Mouse (Mus musculus) kidney, embryonic 14.5 days (tissue): ENCODE results near the gene Srf. TPM values are rescaled to one million over a fixed set of nuclear protein-coding genes. Genes with fewer than 3 reads are reported as not detected.
A peak's percentile ranks its signal among the peaks of the same experiment; 100 is the strongest.

Source experiments
- ATAC-seq: fragments of 200-750 bp; cut with Nextera tagmentation; 2 replicates; pipeline ENCODE4 v1.8.0; 2017; ENCODE audit warnings: moderate number of reproducible peaks, mild to moderate bottlenecking, moderate TSS enrichment, moderate library complexity; ENCODE audit not compliant: low FRiP score, low TSS enrichment
- H3K27ac ChIP-seq: fragments of 300-500 bp; sonication (generic); 2 replicates; pipeline ENCODE4 v1.5.1; 2014; ENCODE audit warnings: low read depth, mild to moderate bottlenecking, low read length, moderate library complexity, mixed read lengths
- H3K27me3 ChIP-seq: fragments of 300-500 bp; sonication (generic); 2 replicates; pipeline ENCODE4 v1.6.1; 2014; ENCODE audit warnings: mild to moderate bottlenecking, low read length; ENCODE audit not compliant: control insufficient read depth, insufficient read depth
- H3K36me3 ChIP-seq: fragments of 300-500 bp; sonication (generic); 2 replicates; pipeline ENCODE4 v1.6.1; 2014; ENCODE audit warnings: low read length, mixed read lengths; ENCODE audit not compliant: control insufficient read depth, insufficient read depth
- H3K4me1 ChIP-seq: fragments of 300-500 bp; sonication (generic); 2 replicates; pipeline ENCODE4 v1.6.1; 2014; ENCODE audit warnings: low read length, mixed read lengths; ENCODE audit not compliant: control insufficient read depth, insufficient read depth
- H3K4me2 ChIP-seq: fragments of 300-500 bp; sonication (generic); replicated peaks from 2 replicates; pipeline ENCODE4 v1.6.1; 2014; ENCODE audit warnings: low read depth, mild to moderate bottlenecking, low read length
- H3K4me3 ChIP-seq: fragments of 300-500 bp; sonication (generic); 2 replicates; pipeline ENCODE4 v1.5.1; 2014; ENCODE audit warnings: mild to moderate bottlenecking, low read length
- H3K9ac ChIP-seq: fragments of 300-500 bp; sonication (generic); 2 replicates; pipeline ENCODE4 v1.6.1; 2014; ENCODE audit warnings: low read depth, mild to moderate bottlenecking, low read length, moderate library complexity
- H3K9me3 ChIP-seq: fragments of 300-500 bp; sonication (generic); 2 replicates; pipeline ENCODE4 v1.6.1; 2016; ENCODE audit warnings: low read length; ENCODE audit not compliant: control insufficient read depth
- WGBS: fragments of 180-500 bp; shearing (Covaris S2); extraction: QIAGEN DNeasy Blood & Tissue Kit; methylation state at CpG from one replicate; pipeline ENCODE4 v1.1.7; 2014; 5-methylcytosine and 5-hydroxymethylcytosine counted together
- polyA plus RNA-seq: library from polyadenylated mRNA; unstranded; fragments of >200 nt; fragmentation: Nextera tagmentation; extraction: Ambion mirVana; gene quantifications from 2 replicates; pipeline ENCODE4 v1.2.1, GENCODE M21; 2014

The Srf gene
- polyA plus RNA-seq, 1 experiment from 2014 or later, result 10.3 TPM

- ATAC-seq, result 0 out of 2 replicates have a peak, but pooled peaks have one; percentile 34
- H3K4me2 ChIP-seq, result peak overlapping the region; percentile 15
- H3K4me3 ChIP-seq, result no peak overlapping the region
- 0 out of 2 replicates have a peak, but pooled peaks cover 5% of the 10 kb centered on the region for H3K27me3 ChIP-seq
- H3K9me3 ChIP-seq, result no peaks in the 10 kb centered on the region
- H3K27ac ChIP-seq, result no peak overlapping the region
- H3K4me1 ChIP-seq, result no peaks in the 10 kb centered on the region
- WGBS, result 47% methylated on average over 25 of the region's 25 CpGs
- H3K9ac ChIP-seq, result peak overlapping the region; percentile 18; the same call in 1 of the 2 replicates
- H3K36me3 ChIP-seq, result no peaks in the 10 kb centered on the region
Measured at GRCm38 (mm10) chr17:46520385-46520979, 35.5 kb downstream of the Srf start.

GRCm38 (mm10) chr17:46519971-46520370 lies 36.0 kb downstream of the Srf start:
- 0 out of 2 replicates have a peak, but pooled peaks cover 5% of the 10 kb centered on the region for H3K27me3 ChIP-seq

GRCm38 (mm10) chr17:46513329-46513728 lies 42.6 kb downstream of the Srf start:
- WGBS, result 71% methylated on average over 2 of the region's 2 CpGs
- H3K36me3 ChIP-seq, result no peaks in the 10 kb centered on the region
- H3K9me3 ChIP-seq, result no peaks in the 10 kb centered on the region
- H3K4me3 ChIP-seq, result no peak overlapping the region
- no peak overlapping the region for H3K9ac ChIP-seq
- H3K27me3 ChIP-seq, result no peaks in the 10 kb centered on the region
- no peak overlapping the region for H3K4me2 ChIP-seq
- H3K27ac ChIP-seq, result no peak overlapping the region
- no peaks in the 10 kb centered on the region for H3K4me1 ChIP-seq
- no peak for ATAC-seq

More at GRCm38 (mm10) chr17:46519971-46520370, 36.0 kb downstream of the Srf start:
- Histone ChIP-seq H3K4me2 (peak overlapping the region; percentile 15), H3K9me3 (no peaks in the 10 kb centered on the region), H3K4me3 (no peak overlapping the region), H3K27ac (no peak overlapping the region), H3K4me1 (no peaks in the 10 kb centered on the region), H3K36me3 (no peaks in the 10 kb centered on the region), H3K9ac (peak overlapping the region; percentile 18; the same call in 1 of the 2 replicates)
- 73% methylated on average over 10 of the region's 10 CpGs for WGBS
- ATAC-seq, result no peak

GRCm38 (mm10) chr17:46511059-46511710 lies 44.8 kb downstream of the Srf start:
- Histone ChIP-seq H3K9me3 (no peaks in the 10 kb centered on the region), H3K9ac (no peak overlapping the region), H3K36me3 (no peaks in the 10 kb centered on the region), H3K4me1 (no peaks in the 10 kb centered on the region), H3K27me3 (no peaks in the 10 kb centered on the region), H3K4me2 (no peak overlapping the region), H3K4me3 (no peak overlapping the region), H3K27ac (no peak overlapping the region)
- WGBS, result 56% methylated on average over 11 of the region's 11 CpGs
- ATAC-seq, result no peak

GRCm38 (mm10) chr17:46505617-46506016 lies 50.4 kb downstream of the Srf start:
- Histone ChIP-seq H3K27ac (no peak overlapping the region), H3K36me3 (peaks cover 8% of the 10 kb centered on the region; the same call in 1 of the 2 replicates), H3K9me3 (no peaks in the 10 kb centered on the region), H3K4me3 (no peak overlapping the region), H3K4me1 (0 out of 2 replicates have a peak, but pooled peaks cover 7% of the 10 kb centered on the region), H3K4me2 (no peak overlapping the region), H3K27me3 (no peaks in the 10 kb centered on the region), H3K9ac (no peak overlapping the region)
- ATAC-seq, result no peak
- 88% methylated on average over 3 of the region's 3 CpGs for WGBS

- 0 out of 2 replicates have a peak, but pooled peaks cover 7% of the 10 kb centered on the region for H3K4me1 ChIP-seq
- no peak overlapping the region for H3K9ac ChIP-seq
- H3K9me3 ChIP-seq, result no peaks in the 10 kb centered on the region
- no peak overlapping the region for H3K4me3 ChIP-seq
- H3K36me3 ChIP-seq, result peaks cover 12% of the 10 kb centered on the region; the same call in 1 of the 2 replicates
- H3K27ac ChIP-seq, result no peak overlapping the region
- H3K27me3 ChIP-seq, result no peaks in the 10 kb centered on the region
- WGBS, result 47% methylated on average over 14 of the region's 14 CpGs
- ATAC-seq, result peak; percentile 40; the same call in 1 of the 2 replicates
- no peak overlapping the region for H3K4me2 ChIP-seq
Measured at GRCm38 (mm10) chr17:46503847-46504638, 51.9 kb downstream of the Srf start.

- no peak overlapping the region for H3K27ac ChIP-seq
- H3K36me3 ChIP-seq, result peaks cover 12% of the 10 kb centered on the region; the same call in 1 of the 2 replicates
- ATAC-seq, result no peak
- WGBS, result 81% methylated on average over 2 of the region's 2 CpGs
- no peak overlapping the region for H3K4me3 ChIP-seq
- H3K4me2 ChIP-seq, result no peak overlapping the region
- no peaks in the 10 kb centered on the region for H3K9me3 ChIP-seq
- H3K27me3 ChIP-seq, result no peaks in the 10 kb centered on the region
- 0 out of 2 replicates have a peak, but pooled peaks cover 7% of the 10 kb centered on the region for H3K4me1 ChIP-seq
- no peak overlapping the region for H3K9ac ChIP-seq
Measured at GRCm38 (mm10) chr17:46502775-46503174, 53.2 kb downstream of the Srf start.
